Mouse (Mus musculus) mouse embryonic stem cell (cell line): ENCODE measurements around the gene Hip1r.

ENCODE experiments used
- in situ Hi-C, 2 experiments: fragments of 300-500 bp; cut with MboI; formaldehyde crosslinking; loops; 1 replicate in 1 of 2; 3 replicates in 1 of 2; pipeline ENCODE4 v1.14.3; 2019 to 2020; ENCODE audit warnings: low sequenced_read_pairs in 2 of 2, low pct_unique_long_range_greater_than_20kb in 1 of 2, mixed read lengths in 1 of 2; ENCODE audit not compliant: unreplicated experiment in 1 of 2

The Hip1r gene

GRCm38 (mm10) chr5:123992794-123993193 is 19.4 kb downstream of the Hip1r start:
- in situ Hi-C loops: no loop called here

- in situ Hi-C loops: no loop called here
Observed at GRCm38 (mm10) chr5:123993263-123994036, 20.0 kb downstream of the Hip1r start.

GRCm38 (mm10) chr5:123994468-123994867 is 21.0 kb downstream of the Hip1r start:
- in situ Hi-C loops: no loop called here

- in situ Hi-C loops: no loop called here
Observed at GRCm38 (mm10) chr5:123995388-123995787, 22.0 kb downstream of the Hip1r start.

- in situ Hi-C loops: no loop called here
Observed at GRCm38 (mm10) chr5:123996194-123996593, 22.8 kb downstream of the Hip1r start.

- in situ Hi-C loops: no loop called here
Observed at GRCm38 (mm10) chr5:123996695-123997094, 23.3 kb downstream of the Hip1r start.

- in situ Hi-C loops: no loop called here
Observed at GRCm38 (mm10) chr5:123997211-123997751, 23.9 kb downstream of the Hip1r start.

GRCm38 (mm10) chr5:123997811-123998210 is 24.4 kb downstream of the Hip1r start:
- in situ Hi-C loops: no loop called here

- in situ Hi-C loops: no loop called here
Observed at GRCm38 (mm10) chr5:123998370-123998769, 24.9 kb downstream of the Hip1r start.

GRCm38 (mm10) chr5:124000824-124001223 is 27.4 kb downstream of the Hip1r start:
- in situ Hi-C loops: loop anchor here (5.0 to 10.0 kb wide), 2 partner anchors 84 to 91 kb away; no protein-coding TSS in a partner anchor

GRCm38 (mm10) chr5:124001274-124001673 is 27.8 kb downstream of the Hip1r start:
- in situ Hi-C loops: loop anchor here (5.0 to 10.0 kb wide), 2 partner anchors 84 to 91 kb away; no protein-coding TSS in a partner anchor

GRCm38 (mm10) chr5:124002876-124003275 is 29.4 kb downstream of the Hip1r start:
- in situ Hi-C loops: loop anchor here (5.0 to 10.0 kb wide), 2 partner anchors 82 to 89 kb away; no protein-coding TSS in a partner anchor

GRCm38 (mm10) chr5:124003375-124003774 is 29.9 kb downstream of the Hip1r start:
- in situ Hi-C loops: loop anchor here (5.0 to 10.0 kb wide), 2 partner anchors 81 to 89 kb away; no protein-coding TSS in a partner anchor

GRCm38 (mm10) chr5:124004356-124005150 is 31.1 kb downstream of the Hip1r start:
- in situ Hi-C loops: loop anchor here (5.0 to 10.0 kb wide), 2 partner anchors 80 to 88 kb away; no protein-coding TSS in a partner anchor

- in situ Hi-C loops: loop anchor here in 1 of 2 experiments (10.0 kb wide), 1 partner anchor 80 kb away; no protein-coding TSS in a partner anchor
Observed at GRCm38 (mm10) chr5:124005151-124005500, 31.7 kb downstream of the Hip1r start.

- in situ Hi-C loops: loop anchor here in 1 of 2 experiments (10.0 kb wide), 1 partner anchor 79 kb away; no protein-coding TSS in a partner anchor
Observed at GRCm38 (mm10) chr5:124005591-124005990, 32.2 kb downstream of the Hip1r start.

GRCm38 (mm10) chr5:124006082-124006873 is 32.9 kb downstream of the Hip1r start:
- in situ Hi-C loops: loop anchor here in 1 of 2 experiments (10.0 kb wide), 1 partner anchor 79 kb away; no protein-coding TSS in a partner anchor

- in situ Hi-C loops: loop anchor here in 1 of 2 experiments (10.0 kb wide), 1 partner anchor 78 kb away; no protein-coding TSS in a partner anchor
Observed at GRCm38 (mm10) chr5:124006891-124007491, 33.6 kb downstream of the Hip1r start.
